Mouse (Mus musculus): Measurements from ENCODE around the gene Bloc1s1.

- TF ChIP-seq POLR2A (IDR thresholded peaks at IDR 0.05; ENCODE audit: insufficient read length, low read depth) (no peak), MYOD1 (IDR thresholded peaks at IDR 0.05; ENCODE audit: control insufficient read depth in 1 of 3, insufficient read length in 2 of 3, low read depth in 2 of 3) (no peak), POLR2AphosphoS2 (IDR thresholded peaks at IDR 0.05; ENCODE audit: insufficient read length, low read depth) (peak; percentile 31), MYOG (IDR thresholded peaks at IDR 0.05; ENCODE audit: control insufficient read depth in 1 of 3, insufficient read depth in 1 of 3, insufficient read length in 2 of 3, low read depth in 2 of 3) (no peak), E2F4 (IDR thresholded peaks at IDR 0.05; ENCODE audit: insufficient read depth) (no peak), TCF12 (IDR thresholded peaks at IDR 0.05; ENCODE audit: insufficient read depth, poor library complexity, severe bottlenecking) (no peak), CEBPB (IDR thresholded peaks at IDR 0.05; ENCODE audit: insufficient read depth, poor library complexity, severe bottlenecking) (no peak), MAX (IDR thresholded peaks at IDR 0.05; ENCODE audit: low read depth) (no peak)
Observed at GRCm38 (mm10) chr10:128945675-128946074, 21.8 kb upstream of the Bloc1s1 start.
